Mouse (Mus musculus): ENCODE measurements around the gene Rab40c.

GRCm38 (mm10) chr17:25877025-25877424 is 42.5 kb downstream of the Rab40c start:
- TF ChIP-seq POLR2A (IDR thresholded peaks at IDR 0.05; ENCODE audit: extremely low read depth, insufficient read depth, low read length): no peak
- TF ChIP-seq CTCF (IDR thresholded peaks at IDR 0.05; ENCODE audit: extremely low read depth, insufficient read depth, low read length): no peak
